Mouse (Mus musculus) embryo, embryonic 11.5 days (tissue): Measurements from ENCODE around the gene Dcpp2.
A peak's percentile ranks its signal among the peaks of the same experiment; 100 is the strongest.
"Not testable (repeated sequence)": the region's sequence is repeated elsewhere in the genome, so short reads cannot be mapped to it uniquely, and the experiment has no call there.

Source experiments
- DNase-seq: peaks from one replicate; pipeline ENCODE4 v3.0.0-alpha.2; 2012; ENCODE audit warnings: low read depth, low spot score

Gene Dcpp2

GRCm38 (mm10) chr17:23925090-23925493, 44.4 kb downstream of the Dcpp2 start:
- DNase-seq: peak; percentile 49

GRCm38 (mm10) chr17:23931157-23931556, 50.5 kb downstream of the Dcpp2 start:
- DNase-seq: no peak

GRCm38 (mm10) chr17:23941372-23941771, 60.7 kb downstream of the Dcpp2 start, which contains the start of gene Sbp:
TSS of gene Sbp (plus strand) at chr17:23941672.
- DNase-seq: no peak

GRCm38 (mm10) chr17:23947486-23947885, 66.8 kb downstream of the Dcpp2 start:
- DNase-seq: not testable (repeated sequence)

GRCm38 (mm10) chr17:23949068-23949467, 68.4 kb downstream of the Dcpp2 start:
- DNase-seq: no peak
